Mouse (Mus musculus) embryonic facial prominence, embryonic 14.5 days (tissue): Measurements from ENCODE around the gene Prokr1. TPM values are rescaled to one million over a fixed set of nuclear protein-coding genes. Genes with fewer than 3 reads are reported as not detected.
A peak's percentile ranks its signal among the peaks of the same experiment; 100 is the strongest.

ENCODE experiments used
- ATAC-seq: fragments of 200-750 bp; cut with Nextera tagmentation; 2 replicates; pipeline ENCODE4 v1.8.0; 2017; ENCODE audit warnings: low read depth, moderate number of reproducible peaks, moderate TSS enrichment
- DNase-seq: peaks from one replicate; pipeline ENCODE4 v3.0.0-alpha.2; 2015; ENCODE audit warnings: low spot score
- H3K27ac ChIP-seq: fragments of 300-500 bp; sonication (generic); replicated peaks from 2 replicates; pipeline ENCODE4 v1.5.1; 2014; ENCODE audit warnings: low read depth, mild to moderate bottlenecking, low read length, moderate library complexity
- H3K27me3 ChIP-seq: fragments of 300-500 bp; sonication (generic); replicated peaks from 2 replicates; pipeline ENCODE4 v1.6.1; 2014; ENCODE audit warnings: low read length; ENCODE audit not compliant: control insufficient read depth, insufficient read depth
- H3K36me3 ChIP-seq: fragments of 300-500 bp; sonication (generic); 2 replicates; pipeline ENCODE4 v1.6.1; 2014; ENCODE audit warnings: low read length, mixed read lengths; ENCODE audit not compliant: control insufficient read depth, insufficient read depth
- H3K4me1 ChIP-seq: fragments of 300-500 bp; sonication (generic); 2 replicates; pipeline ENCODE4 v1.6.1; 2014; ENCODE audit warnings: antibody characterized with exemption, low read length; ENCODE audit not compliant: control insufficient read depth, insufficient read depth
- H3K4me2 ChIP-seq: fragments of 300-500 bp; sonication (generic); 2 replicates; pipeline ENCODE4 v1.6.1; 2014; ENCODE audit warnings: low read depth, mild to moderate bottlenecking, low read length, moderate library complexity, mixed read lengths
- H3K4me3 ChIP-seq: fragments of 300-500 bp; sonication (generic); 2 replicates; pipeline ENCODE4 v1.5.1; 2014; ENCODE audit warnings: low read depth, mild to moderate bottlenecking, low read length
- H3K9ac ChIP-seq: fragments of 300-500 bp; sonication (generic); 2 replicates; pipeline ENCODE4 v1.6.1; 2014; ENCODE audit warnings: low read depth, mild to moderate bottlenecking, low read length, moderate library complexity, mixed read lengths
- H3K9me3 ChIP-seq: fragments of 300-500 bp; sonication (generic); 2 replicates; pipeline ENCODE4 v1.6.1; 2016; ENCODE audit warnings: low read length; ENCODE audit not compliant: control insufficient read depth
- WGBS: fragments of 180-500 bp; shearing (Covaris S2); extraction: QIAGEN DNeasy Blood & Tissue Kit; methylation state at CpG from one replicate; pipeline ENCODE4 v1.1.7; 2014; 5-methylcytosine and 5-hydroxymethylcytosine counted together
- polyA plus RNA-seq: library from polyadenylated mRNA; unstranded; fragments of >200 nt; fragmentation: Nextera tagmentation; extraction: Ambion mirVana; gene quantifications from 2 replicates; pipeline ENCODE4 v1.2.1, GENCODE M21; 2014

Prokr1 gene
- polyA plus RNA-seq, 1 experiment from 2014 or later: 10.1 TPM

DNA sequence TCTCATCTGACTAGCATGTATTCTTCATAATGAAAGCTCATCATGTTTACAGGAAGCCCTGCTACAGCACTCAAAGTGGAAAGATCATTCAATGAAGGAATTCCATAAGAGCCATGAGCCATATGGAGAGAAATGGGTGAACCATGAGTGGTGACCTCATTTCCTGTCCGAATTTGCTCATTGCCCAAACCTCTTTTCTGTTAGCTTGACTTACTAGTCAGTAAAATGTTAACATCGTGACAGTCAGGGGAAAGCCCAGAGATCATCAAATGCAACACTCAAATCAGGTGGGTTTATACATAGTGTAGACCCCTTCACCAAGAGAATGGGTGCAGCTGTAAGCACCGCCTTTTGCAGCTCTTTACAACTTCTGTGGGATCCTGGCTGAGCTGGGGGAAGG lies 36.8 kb downstream of the Prokr1 start:
- H3K27ac ChIP-seq: no peak overlapping the region
- H3K36me3 ChIP-seq: no peaks in the 10 kb centered on the region
- DNase-seq (no peak), ATAC-seq (no peak)
- H3K9ac ChIP-seq: no peak overlapping the region
- 79% methylated on average over 3 of the region's 3 CpGs for WGBS
- no peaks in the 10 kb centered on the region for H3K27me3 ChIP-seq
- no peaks in the 10 kb centered on the region for H3K4me1 ChIP-seq
- H3K4me3 ChIP-seq: no peak overlapping the region
- no peak overlapping the region for H3K4me2 ChIP-seq
- no peaks in the 10 kb centered on the region for H3K9me3 ChIP-seq

DNA sequence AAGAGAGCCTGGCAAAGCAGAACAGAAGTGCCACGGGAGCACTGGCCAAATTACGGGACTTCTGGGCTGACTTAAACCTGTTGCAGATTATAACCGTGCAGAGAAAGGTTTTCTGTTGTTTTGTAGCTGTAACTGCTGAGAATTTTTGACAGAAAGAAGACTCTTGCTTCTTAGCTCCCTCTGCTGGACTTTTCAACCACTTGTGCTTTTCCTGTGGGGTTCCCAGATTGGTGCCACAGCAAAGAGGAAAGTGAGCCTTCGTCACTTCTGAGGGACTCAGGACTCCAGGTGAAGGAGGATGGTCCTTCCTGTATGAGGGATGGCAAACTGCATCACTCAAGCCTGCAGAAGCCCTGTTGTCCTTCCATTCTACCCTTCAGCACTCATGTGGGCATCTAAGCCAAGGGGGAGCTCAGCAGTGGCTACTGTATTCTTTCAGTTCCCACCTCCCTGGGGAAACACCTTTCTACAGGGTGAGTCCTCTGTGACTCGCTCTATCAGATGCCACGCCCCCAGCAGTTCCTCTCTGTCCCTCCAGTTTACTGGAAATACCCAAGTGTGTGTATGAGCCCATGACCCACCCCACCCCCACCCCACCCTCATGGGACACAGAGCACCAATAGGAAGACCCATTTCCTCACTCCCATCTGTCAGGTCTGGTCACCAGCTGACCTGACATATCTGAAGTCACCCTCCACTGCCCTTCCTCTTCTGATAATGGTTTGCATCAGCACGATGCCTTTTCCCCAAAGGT lies 38.3 kb downstream of the Prokr1 start:
- 48% methylated on average over 7 of the region's 7 CpGs for WGBS
- no peak overlapping the region for H3K27ac ChIP-seq
- H3K9ac ChIP-seq: no peak overlapping the region
- H3K27me3 ChIP-seq: no peaks in the 10 kb centered on the region
- no peak for ATAC-seq
- no peak overlapping the region for H3K4me3 ChIP-seq
- DNase-seq: no peak
- H3K4me1 ChIP-seq: no peaks in the 10 kb centered on the region
- no peaks in the 10 kb centered on the region for H3K36me3 ChIP-seq
- H3K4me2 ChIP-seq: no peak overlapping the region
- H3K9me3 ChIP-seq: no peaks in the 10 kb centered on the region

DNA sequence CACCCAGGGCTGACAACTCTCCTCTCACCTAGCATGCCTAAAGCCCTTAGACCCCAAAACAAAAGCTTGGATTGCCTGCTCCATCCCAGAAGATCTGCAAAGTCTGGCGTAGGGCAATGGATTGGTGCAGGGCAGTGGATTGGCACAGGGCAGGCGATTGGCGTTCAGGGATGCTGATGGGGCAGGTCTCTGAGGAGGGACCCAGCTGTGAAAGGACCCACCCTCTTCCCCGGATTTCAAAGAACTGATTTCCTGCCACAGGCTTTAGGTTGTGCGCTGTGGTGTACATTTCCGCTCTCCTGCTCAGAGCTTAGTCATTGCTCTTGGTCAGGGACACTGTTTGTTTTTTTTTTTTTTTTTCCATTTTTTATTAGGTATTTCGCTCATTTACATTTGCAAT lies 42.7 kb downstream of the Prokr1 start:
- DNase-seq: no peak
- WGBS: 82% methylated on average over 7 of the region's 7 CpGs
- H3K36me3 ChIP-seq: no peaks in the 10 kb centered on the region
- no peak overlapping the region for H3K4me2 ChIP-seq
- no peaks in the 10 kb centered on the region for H3K4me1 ChIP-seq
- no peak for ATAC-seq
- peaks cover 15% of the 10 kb centered on the region for H3K9me3 ChIP-seq
- no peaks in the 10 kb centered on the region for H3K27me3 ChIP-seq
- H3K4me3 ChIP-seq: no peak overlapping the region
- no peak overlapping the region for H3K9ac ChIP-seq
- H3K27ac ChIP-seq: no peak overlapping the region

DNA sequence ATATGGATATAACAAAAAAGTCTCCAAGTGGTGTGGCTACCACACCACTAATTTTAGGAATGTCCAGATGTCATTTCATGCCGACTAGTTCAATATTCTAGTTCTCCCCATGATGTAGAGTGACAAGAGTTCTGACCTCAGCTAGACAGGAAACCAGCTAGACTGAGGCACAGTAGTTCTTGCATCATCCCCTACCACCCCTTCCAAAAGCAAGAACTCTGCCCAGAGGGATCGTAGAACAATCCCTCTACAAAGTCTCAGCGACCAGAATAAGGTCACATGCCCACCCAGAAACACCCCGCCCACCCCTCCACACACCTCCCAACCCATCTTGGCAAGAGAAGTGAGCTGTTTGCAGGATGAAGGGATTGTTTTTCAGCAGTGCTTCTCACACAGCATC lies 43.1 kb downstream of the Prokr1 start:
- peaks cover 15% of the 10 kb centered on the region for H3K9me3 ChIP-seq
- no peak for DNase-seq
- H3K4me2 ChIP-seq: no peak overlapping the region
- no peak overlapping the region for H3K9ac ChIP-seq
- H3K4me1 ChIP-seq: no peaks in the 10 kb centered on the region
- 78% methylated on average over 4 of the region's 4 CpGs for WGBS
- H3K4me3 ChIP-seq: no peak overlapping the region
- no peaks in the 10 kb centered on the region for H3K27me3 ChIP-seq
- no peak overlapping the region for H3K27ac ChIP-seq
- no peak for ATAC-seq
- H3K36me3 ChIP-seq: no peaks in the 10 kb centered on the region

DNA sequence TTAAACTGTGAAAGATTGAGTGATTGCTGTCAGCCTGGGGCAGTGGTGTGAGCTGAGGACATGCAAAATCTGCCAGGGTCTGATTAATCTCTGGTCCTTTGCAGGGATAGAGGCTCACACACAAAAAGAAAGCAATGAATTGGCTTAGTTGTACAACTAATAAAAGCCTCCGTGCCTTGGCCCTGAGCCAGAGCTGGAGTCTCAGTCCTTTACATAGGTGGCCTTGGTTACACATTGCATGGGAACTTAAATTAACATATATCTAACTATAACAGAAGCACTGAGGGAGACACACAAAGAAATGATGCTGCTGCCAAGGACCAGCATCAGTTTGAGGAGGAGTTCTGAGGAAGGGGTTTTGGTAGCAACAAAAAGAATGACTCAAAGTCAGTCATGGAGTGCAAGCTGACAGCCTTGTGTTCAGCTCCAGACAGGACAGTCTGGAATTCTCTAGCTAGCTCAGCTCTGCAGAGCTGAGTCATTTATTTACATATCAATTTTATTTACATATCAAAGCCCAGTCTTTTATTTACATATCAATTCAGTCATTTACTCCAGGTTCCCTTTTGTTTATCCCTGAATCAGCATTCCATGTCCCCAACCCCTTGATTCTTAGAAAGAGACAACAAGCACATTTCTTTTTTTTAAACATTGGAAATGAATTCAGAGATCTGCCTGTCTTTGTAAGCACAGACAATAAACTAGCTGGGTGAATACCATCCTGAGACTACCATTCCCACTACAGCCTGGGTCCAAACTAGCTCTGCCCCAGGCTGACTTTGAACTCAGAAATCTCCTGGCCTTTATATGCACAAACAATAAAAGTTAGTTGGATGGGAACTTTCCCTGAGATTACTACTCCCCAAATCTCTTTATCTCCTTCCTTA lies 45.0 kb downstream of the Prokr1 start:
- H3K4me2 ChIP-seq: no peak overlapping the region
- 56% methylated on average over 1 of the region's 1 CpGs for WGBS
- H3K36me3 ChIP-seq: no peaks in the 10 kb centered on the region
- H3K4me3 ChIP-seq: no peak overlapping the region
- no peak for ATAC-seq
- H3K4me1 ChIP-seq: no peaks in the 10 kb centered on the region
- no peak overlapping the region for H3K27ac ChIP-seq
- H3K9me3 ChIP-seq: peaks cover 15% of the 10 kb centered on the region
- no peaks in the 10 kb centered on the region for H3K27me3 ChIP-seq
- no peak for DNase-seq
- H3K9ac ChIP-seq: no peak overlapping the region

- no peak overlapping the region for H3K9ac ChIP-seq
- H3K36me3 ChIP-seq: no peaks in the 10 kb centered on the region
- no peaks in the 10 kb centered on the region for H3K27me3 ChIP-seq
- H3K4me1 ChIP-seq: no peaks in the 10 kb centered on the region
- peak; percentile 44 for DNase-seq
- H3K4me2 ChIP-seq: no peak overlapping the region
- H3K4me3 ChIP-seq: no peak overlapping the region
- 64% methylated on average over 9 of the region's 9 CpGs for WGBS
- no peak overlapping the region for H3K27ac ChIP-seq
- no peak for ATAC-seq
- peaks cover 13% of the 10 kb centered on the region for H3K9me3 ChIP-seq
Measured at GRCm38 (mm10) chr6:87542027-87542426, 48.5 kb downstream of the Prokr1 start.

- no peak overlapping the region for H3K4me3 ChIP-seq
- no peak overlapping the region for H3K27ac ChIP-seq
- H3K9ac ChIP-seq: no peak overlapping the region
- no peaks in the 10 kb centered on the region for H3K4me1 ChIP-seq
- no peaks in the 10 kb centered on the region for H3K27me3 ChIP-seq
- H3K4me2 ChIP-seq: no peak overlapping the region
- ATAC-seq (no peak), DNase-seq (no peak)
- peaks cover 4% of the 10 kb centered on the region; the same call in 1 of the 2 replicates for H3K9me3 ChIP-seq
- 82% methylated on average over 6 of the region's 6 CpGs for WGBS
- H3K36me3 ChIP-seq: no peaks in the 10 kb centered on the region
Measured at GRCm38 (mm10) chr6:87541171-87541571, 49.4 kb downstream of the Prokr1 start.

DNA sequence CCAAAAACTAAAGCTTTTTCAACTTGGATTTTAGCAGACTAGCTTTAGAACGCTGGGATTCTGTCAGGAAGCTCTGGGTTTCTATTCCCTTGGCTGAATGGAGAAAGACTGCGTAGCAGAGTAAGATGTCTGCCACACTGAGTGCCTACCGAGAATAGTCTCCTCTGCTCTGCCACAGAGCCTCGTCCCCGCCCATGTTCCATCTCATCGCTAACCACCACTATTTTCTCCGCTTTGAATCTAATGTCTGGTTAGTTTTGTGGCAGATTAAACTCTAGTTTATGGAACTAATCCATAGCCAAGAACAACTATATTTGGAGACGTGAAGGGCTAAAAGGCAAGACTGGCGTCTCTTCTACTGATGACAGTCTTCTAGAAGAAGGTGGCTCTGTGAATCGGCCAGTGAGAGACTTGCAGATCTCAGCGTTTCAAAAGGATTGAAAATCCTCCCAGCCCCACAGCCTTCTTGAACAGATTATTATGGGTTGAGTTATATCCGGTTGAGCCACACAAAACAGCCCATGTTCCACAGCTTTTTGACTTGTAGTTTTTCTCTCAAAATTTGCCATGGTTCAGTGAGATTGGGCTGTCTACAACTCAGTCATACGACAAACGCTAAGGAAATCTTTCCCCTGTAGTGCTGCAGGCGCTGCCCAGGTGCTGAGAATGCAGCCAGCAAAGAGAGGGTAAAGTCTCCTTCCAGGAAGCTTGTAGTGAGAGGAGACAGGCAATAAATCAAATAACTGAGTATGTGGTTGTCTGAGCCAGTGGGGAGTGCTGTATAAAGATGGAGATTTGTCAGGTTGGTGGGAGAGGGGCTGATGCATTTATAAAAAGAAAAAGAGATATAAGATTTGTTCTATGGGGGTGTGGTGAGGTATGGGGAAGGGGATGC lies 51.9 kb downstream of the Prokr1 start:
- no peak overlapping the region for H3K4me2 ChIP-seq
- H3K36me3 ChIP-seq: no peaks in the 10 kb centered on the region
- H3K4me3 ChIP-seq: no peak overlapping the region
- H3K27me3 ChIP-seq: no peaks in the 10 kb centered on the region
- H3K9me3 ChIP-seq: no peaks in the 10 kb centered on the region
- no peak for DNase-seq
- no peak for ATAC-seq
- no peak overlapping the region for H3K9ac ChIP-seq
- WGBS: 72% methylated on average over 15 of the region's 15 CpGs
- no peak overlapping the region for H3K27ac ChIP-seq
- H3K4me1 ChIP-seq: no peaks in the 10 kb centered on the region
